Mouse (Mus musculus) hindbrain, embryonic 16.5 days (tissue): Measurements from ENCODE around the gene Daglb. TPM values are rescaled to one million over a fixed set of nuclear protein-coding genes. Genes with fewer than 3 reads are reported as not detected.

Source experiments
- ATAC-seq: fragments of 200-750 bp; cut with Nextera tagmentation; 2 replicates; pipeline ENCODE4 v1.8.0; 2017; ENCODE audit warnings: moderate TSS enrichment, moderate library complexity
- H3K27ac ChIP-seq: fragments of 300-500 bp; sonication (generic); 2 replicates; pipeline ENCODE4 v1.5.1; 2014; ENCODE audit warnings: low read depth, mild to moderate bottlenecking, control low read depth, low read length, moderate library complexity
- H3K27me3 ChIP-seq: fragments of 300-500 bp; sonication (generic); replicated peaks from 2 replicates; pipeline ENCODE4 v1.6.1; 2014; ENCODE audit warnings: low read length; ENCODE audit not compliant: control insufficient read depth, insufficient read depth
- H3K36me3 ChIP-seq: fragments of 300-500 bp; sonication (generic); 2 replicates; pipeline ENCODE4 v1.6.1; 2014; ENCODE audit warnings: mild to moderate bottlenecking, low read length, moderate library complexity, mixed read lengths; ENCODE audit not compliant: control insufficient read depth, insufficient read depth
- H3K4me1 ChIP-seq: fragments of 300-500 bp; sonication (generic); 2 replicates; pipeline ENCODE4 v1.6.1; 2014; ENCODE audit warnings: low read depth, low read length; ENCODE audit not compliant: control insufficient read depth, insufficient read depth
- H3K4me2 ChIP-seq: fragments of 300-500 bp; sonication (generic); 2 replicates; pipeline ENCODE4 v1.6.1; 2014; ENCODE audit warnings: mild to moderate bottlenecking, low read length, control low read depth, moderate library complexity
- H3K4me3 ChIP-seq: fragments of 300-500 bp; sonication (generic); 2 replicates; pipeline ENCODE4 v1.5.1; 2014; ENCODE audit warnings: mild to moderate bottlenecking, low read length, control low read depth, moderate library complexity
- H3K9ac ChIP-seq: fragments of 300-500 bp; sonication (generic); 2 replicates; pipeline ENCODE4 v1.6.1; 2014; ENCODE audit warnings: low read depth, mild to moderate bottlenecking, control low read depth, low read length, moderate library complexity
- H3K9me3 ChIP-seq: fragments of 300-500 bp; sonication (generic); 2 replicates; pipeline ENCODE4 v1.6.1; 2014; ENCODE audit warnings: mild to moderate bottlenecking, low read length, moderate library complexity; ENCODE audit not compliant: control insufficient read depth
- WGBS: fragments of 180-500 bp; shearing (Covaris S2); extraction: QIAGEN DNeasy Blood & Tissue Kit; methylation state at CpG from one replicate; pipeline ENCODE4 v1.1.7; 2014; 5-methylcytosine and 5-hydroxymethylcytosine counted together
- polyA plus RNA-seq: library from polyadenylated mRNA; unstranded; fragments of >200 nt; fragmentation: Nextera tagmentation; extraction: Ambion mirVana; gene quantifications from 2 replicates; pipeline ENCODE4 v1.2.1, GENCODE M21; 2015

Daglb gene
- polyA plus RNA-seq, 1 experiment from 2014 or later = 21.8 TPM

DNA sequence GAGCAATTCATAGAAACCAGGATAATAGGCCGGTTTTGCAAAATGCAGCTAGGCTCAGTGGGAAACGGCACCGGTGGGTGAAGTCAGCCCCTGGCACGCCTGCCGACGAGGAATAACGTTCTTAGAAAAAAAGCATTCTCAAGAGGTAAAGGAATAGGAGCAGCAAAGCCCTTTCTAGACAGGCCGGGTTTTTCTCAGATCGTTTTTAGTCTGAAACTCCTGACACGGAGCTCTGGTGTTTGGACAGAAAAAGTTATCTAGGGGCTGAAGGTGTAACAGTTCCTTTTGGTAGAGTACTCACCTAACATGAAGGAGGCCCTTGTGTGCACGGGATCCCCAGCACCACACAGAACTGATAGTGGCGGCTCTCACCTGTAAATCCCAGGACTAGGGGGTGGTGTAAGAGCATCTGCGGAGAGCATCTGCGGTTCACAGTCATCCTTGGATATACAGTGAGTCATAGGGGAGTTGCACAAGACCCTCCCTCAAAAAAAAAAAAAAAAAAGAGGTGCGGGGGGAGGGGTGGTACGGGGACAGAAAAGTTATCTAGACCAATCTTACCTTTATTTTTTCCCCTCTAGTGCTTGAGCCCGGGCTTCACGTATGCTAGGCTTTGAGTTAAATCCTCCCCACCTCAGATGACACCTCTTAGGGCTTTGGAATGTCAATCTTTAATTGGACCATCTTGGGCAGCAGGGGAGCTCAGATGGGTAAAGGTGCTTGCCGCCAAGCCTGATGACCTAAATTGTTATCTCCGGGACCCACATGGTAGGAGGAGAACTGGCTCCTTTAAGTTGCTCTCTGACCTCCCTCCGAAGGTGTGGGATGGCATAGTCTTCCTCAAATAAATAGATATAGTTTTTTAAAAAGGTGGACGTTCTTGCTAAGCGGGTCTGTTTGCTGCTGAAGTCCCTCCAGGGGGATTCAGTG lies 1.0 kb downstream of the Daglb start:
- H3K4me3 ChIP-seq = peak overlapping the region; percentile 85
- H3K36me3 ChIP-seq = peaks cover 8% of the 10 kb centered on the region; the same call in 1 of the 2 replicates
- 35% methylated on average over 22 of the region's 23 CpGs for WGBS
- H3K9me3 ChIP-seq = no peaks in the 10 kb centered on the region
- H3K27ac ChIP-seq = no peak overlapping the region
- peak overlapping the region; percentile 83 for H3K4me2 ChIP-seq
- H3K9ac ChIP-seq = peak overlapping the region; percentile 82
- H3K27me3 ChIP-seq = no peaks in the 10 kb centered on the region
- H3K4me1 ChIP-seq = peaks cover 15% of the 10 kb centered on the region
- ATAC-seq = no peak

DNA sequence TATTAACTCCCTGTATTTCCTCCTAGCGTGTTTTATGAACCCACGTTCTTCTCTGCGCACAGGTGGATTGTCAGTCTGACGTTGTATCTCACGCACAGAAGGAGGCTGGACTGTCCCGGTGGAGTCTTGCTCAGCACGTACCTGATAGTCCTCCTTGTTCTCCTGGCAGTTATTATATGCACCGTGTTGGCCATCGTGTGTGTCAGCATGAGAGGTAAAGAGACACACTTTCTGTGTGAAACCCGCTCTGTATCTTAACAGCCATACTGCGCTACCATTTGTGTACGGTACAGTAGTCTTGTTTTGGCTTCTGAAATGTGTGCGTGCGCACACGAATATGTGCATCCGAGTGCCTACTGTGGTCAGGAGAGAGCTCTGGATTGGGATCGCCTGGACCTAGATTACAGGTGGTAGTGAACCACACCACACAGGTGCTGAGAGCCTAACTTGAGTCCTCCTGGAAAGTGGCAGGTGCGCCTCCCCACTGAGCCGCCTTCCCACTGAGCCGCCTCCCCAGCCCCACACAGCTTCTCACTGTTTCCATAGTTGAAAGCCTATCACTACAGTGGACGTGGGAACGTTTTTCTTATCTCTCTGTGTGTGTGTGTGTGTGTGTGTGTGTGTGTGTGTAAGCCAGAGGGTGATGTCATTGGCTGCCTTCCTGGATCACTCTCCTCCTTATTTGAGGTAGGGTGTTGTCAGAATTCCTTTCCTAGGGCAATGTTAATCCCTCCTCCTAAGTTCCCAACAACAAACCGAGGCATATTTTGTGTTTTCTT lies 2.7 kb downstream of the Daglb start:
- Histone ChIP-seq H3K4me1 (peaks cover 15% of the 10 kb centered on the region), H3K4me3 (no peak overlapping the region), H3K36me3 (peaks cover 13% of the 10 kb centered on the region; the same call in 1 of the 2 replicates), H3K9me3 (no peaks in the 10 kb centered on the region), H3K27me3 (no peaks in the 10 kb centered on the region), H3K27ac (no peak overlapping the region), H3K9ac (no peak overlapping the region), H3K4me2 (no peak overlapping the region)
- 94% methylated on average over 23 of the region's 23 CpGs for WGBS
- no peak for ATAC-seq

DNA sequence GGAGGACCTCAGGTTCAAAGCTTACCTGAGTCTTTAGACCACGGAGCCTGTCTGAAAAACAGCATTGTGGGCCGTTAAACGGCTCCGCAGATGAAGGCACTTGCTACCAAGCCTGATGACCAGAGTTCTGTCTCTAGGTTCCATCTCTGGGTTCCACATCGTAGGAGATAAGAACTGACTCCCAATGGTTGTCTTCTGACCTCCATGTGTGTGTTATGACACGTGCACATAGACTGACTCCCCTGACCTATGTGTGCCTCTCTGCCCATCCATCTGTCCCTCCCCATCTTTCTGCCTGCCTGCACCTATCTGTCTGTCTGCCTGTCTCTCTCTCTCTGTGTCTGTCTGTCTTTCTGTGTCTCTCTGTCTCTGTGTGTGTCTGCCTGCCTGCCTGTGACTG lies 3.5 kb downstream of the Daglb start:
- peaks cover 13% of the 10 kb centered on the region; the same call in 1 of the 2 replicates for H3K36me3 ChIP-seq
- no peak overlapping the region for H3K9ac ChIP-seq
- no peak overlapping the region for H3K4me2 ChIP-seq
- H3K9me3 ChIP-seq = no peaks in the 10 kb centered on the region
- 92% methylated on average over 6 of the region's 6 CpGs for WGBS
- H3K4me3 ChIP-seq = no peak overlapping the region
- peaks cover 15% of the 10 kb centered on the region for H3K4me1 ChIP-seq
- H3K27ac ChIP-seq = no peak overlapping the region
- H3K27me3 ChIP-seq = no peaks in the 10 kb centered on the region
- ATAC-seq = no peak

DNA sequence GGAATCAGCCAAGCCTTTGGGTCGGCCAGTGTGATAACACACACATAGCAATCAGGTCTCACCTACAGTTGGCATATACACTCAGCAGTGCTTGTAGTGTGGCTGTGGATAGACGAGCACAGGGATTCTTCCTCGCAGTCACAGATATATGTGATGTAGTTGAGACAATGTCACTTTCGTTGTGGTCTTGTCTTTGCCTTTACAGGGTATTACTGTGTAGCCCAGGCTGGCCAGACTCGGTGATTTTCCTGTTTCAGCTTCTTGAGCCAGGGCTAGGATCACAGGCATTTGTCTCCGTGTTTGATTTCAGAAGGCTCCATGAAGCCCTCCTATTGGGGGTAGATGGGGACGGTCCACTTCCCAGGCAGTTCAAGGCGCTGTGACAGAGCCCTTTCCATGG lies 5.2 kb downstream of the Daglb start:
- ATAC-seq = no peak
- Histone ChIP-seq H3K36me3 (peaks cover 17% of the 10 kb centered on the region), H3K9me3 (no peaks in the 10 kb centered on the region)

DNA sequence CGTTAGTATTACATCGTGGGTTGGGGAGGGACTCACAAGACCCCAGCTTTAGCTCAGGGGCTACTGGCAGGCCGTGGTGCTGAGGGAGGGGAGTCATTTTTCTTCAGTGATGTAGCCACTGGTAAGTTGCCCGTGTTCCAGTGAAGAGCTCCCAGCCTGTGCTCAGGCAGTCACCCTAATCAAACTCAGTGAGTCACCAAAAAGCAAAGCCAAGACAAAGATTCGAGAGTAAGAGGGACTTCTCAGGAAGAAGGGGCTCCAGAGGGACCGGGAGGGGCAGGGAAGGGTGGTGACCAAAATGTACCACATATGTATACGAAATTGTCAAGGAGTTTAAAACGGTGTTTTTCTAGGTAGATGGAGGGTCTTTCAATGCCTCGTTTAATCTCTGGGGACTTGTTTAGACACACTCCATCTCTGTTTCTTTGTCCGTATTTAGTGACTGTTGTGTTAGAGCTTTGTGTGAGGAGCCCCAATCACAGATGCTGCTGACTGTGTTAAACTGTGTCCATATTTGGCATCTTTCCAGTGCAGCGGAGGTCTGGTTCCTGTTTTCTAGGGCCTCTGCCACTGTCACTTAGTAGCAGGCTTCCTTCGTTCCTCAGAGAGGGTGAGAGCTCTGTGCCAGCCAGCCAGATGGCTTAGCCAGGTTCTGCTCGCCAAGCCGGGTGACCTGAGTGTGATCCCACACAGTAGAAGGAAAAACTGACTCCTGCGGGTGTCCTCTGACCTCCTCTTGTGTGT lies 6.2 kb downstream of the Daglb start:
- Histone ChIP-seq H3K4me3 (no peak overlapping the region), H3K4me2 (no peak overlapping the region), H3K9ac (no peak overlapping the region), H3K36me3 (peaks cover 25% of the 10 kb centered on the region), H3K27ac (no peak overlapping the region), H3K4me1 (peaks cover 6% of the 10 kb centered on the region), H3K27me3 (no peaks in the 10 kb centered on the region), H3K9me3 (no peaks in the 10 kb centered on the region)
- 66% methylated on average over 15 of the region's 15 CpGs for WGBS
- no peak for ATAC-seq

More for the DNA sequence above, 5.2 kb downstream of the Daglb start:
- H3K9ac ChIP-seq = no peak overlapping the region
- H3K27ac ChIP-seq = no peak overlapping the region
- no peak overlapping the region for H3K4me2 ChIP-seq
- H3K27me3 ChIP-seq = no peaks in the 10 kb centered on the region
- 94% methylated on average over 8 of the region's 8 CpGs for WGBS
- H3K4me1 ChIP-seq = peaks cover 10% of the 10 kb centered on the region
- no peak overlapping the region for H3K4me3 ChIP-seq

DNA sequence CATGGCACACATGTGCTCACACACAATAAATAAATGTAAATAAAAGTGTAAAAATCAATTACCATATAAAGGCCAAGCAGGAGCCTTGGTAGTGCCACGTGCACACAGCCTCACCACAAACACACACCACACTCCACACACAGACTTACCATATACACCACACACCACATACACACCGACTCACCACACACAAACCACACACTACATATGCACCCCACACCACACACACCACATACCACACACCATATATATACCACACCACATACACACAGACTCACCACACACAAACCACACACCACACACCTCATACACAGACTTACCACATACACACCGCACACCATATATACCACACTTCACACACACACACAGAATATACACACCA lies 6.8 kb downstream of the Daglb start:
- WGBS = 88% methylated on average over 3 of the region's 3 CpGs
- Histone ChIP-seq H3K4me1 (0 out of 2 replicates have a peak, but pooled peaks cover 2% of the 10 kb centered on the region), H3K36me3 (peaks cover 30% of the 10 kb centered on the region), H3K9me3 (no peaks in the 10 kb centered on the region), H3K4me3 (no peak overlapping the region), H3K27ac (no peak overlapping the region), H3K9ac (no peak overlapping the region), H3K4me2 (no peak overlapping the region), H3K27me3 (no peaks in the 10 kb centered on the region)
- ATAC-seq = no peak

DNA sequence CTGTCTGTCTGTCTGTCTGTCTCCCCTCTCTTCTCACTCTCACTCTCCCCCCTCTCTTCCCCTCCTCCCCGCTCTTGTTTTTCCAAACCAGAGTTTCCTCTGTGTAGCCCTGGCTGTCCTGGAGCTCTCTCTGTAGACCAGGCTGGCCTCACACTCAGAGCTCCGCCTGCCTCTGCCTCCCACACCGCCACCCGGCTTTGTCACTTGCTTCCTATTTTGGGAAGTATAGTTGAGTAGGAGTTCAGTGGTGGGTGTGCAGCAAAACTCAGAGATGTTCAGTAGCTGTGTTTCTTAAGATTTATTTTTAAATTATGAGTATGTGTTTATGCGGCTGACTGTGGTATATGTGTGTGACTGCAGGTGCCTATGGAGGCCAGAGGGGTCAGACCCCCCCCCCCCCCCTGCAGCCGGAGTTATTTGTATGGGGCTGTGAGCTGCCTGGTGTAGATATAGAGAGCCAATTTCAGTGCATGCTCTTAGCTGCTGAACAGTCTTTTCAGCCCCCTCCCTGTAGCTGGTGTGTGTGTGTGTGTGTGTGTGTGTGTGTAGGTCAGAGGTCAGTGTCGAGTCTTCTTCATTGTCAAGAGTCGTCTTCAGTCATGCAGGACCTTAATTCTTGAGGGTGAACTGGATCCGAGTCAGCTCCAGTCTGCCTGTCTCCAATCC lies 7.7 kb downstream of the Daglb start:
- Histone ChIP-seq H3K36me3 (peaks cover 29% of the 10 kb centered on the region), H3K9ac (no peak overlapping the region), H3K4me1 (no peaks in the 10 kb centered on the region), H3K9me3 (no peaks in the 10 kb centered on the region), H3K27ac (no peak overlapping the region), H3K4me3 (no peak overlapping the region), H3K27me3 (no peaks in the 10 kb centered on the region), H3K4me2 (no peak overlapping the region)
- ATAC-seq = no peak
- WGBS = 89% methylated on average over 9 of the region's 9 CpGs

DNA sequence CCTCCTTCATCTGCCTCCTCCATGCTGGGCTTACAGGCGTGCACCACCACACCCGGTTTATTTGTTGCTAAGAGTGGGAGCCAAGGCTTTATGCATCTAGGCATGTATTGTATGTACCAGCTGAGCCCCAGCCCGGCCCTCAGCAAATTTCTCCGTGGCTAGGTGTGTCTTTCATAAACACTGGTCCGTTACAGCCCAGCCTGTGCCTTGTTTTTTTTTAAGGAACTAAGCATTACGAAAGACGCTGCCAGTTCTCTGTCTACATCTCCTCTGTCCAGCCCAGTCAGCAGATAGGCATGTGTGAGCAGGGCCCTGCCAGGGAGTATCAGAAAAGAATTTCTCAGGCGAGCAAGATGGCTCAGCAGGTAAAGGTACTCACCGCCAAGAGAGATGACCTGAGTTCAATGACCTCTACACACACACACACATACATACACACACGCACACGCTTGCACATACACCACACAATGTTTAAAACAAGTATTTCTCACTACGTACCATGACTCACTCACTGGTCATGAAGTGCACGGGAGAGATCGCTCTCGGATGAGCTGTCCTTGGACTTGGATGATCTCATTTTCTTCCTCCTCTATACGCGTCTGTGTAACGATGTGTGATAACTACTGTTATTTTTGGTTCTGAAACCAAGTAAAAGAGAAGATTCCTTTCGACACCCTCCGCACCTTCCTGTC lies 10.9 kb downstream of the Daglb start:
- H3K27me3 ChIP-seq = no peaks in the 10 kb centered on the region
- H3K36me3 ChIP-seq = peaks cover 33% of the 10 kb centered on the region
- no peak overlapping the region for H3K4me2 ChIP-seq
- WGBS = 92% methylated on average over 20 of the region's 20 CpGs
- no peak for ATAC-seq
- no peak overlapping the region for H3K4me3 ChIP-seq
- no peak overlapping the region for H3K27ac ChIP-seq
- no peaks in the 10 kb centered on the region for H3K4me1 ChIP-seq
- H3K9me3 ChIP-seq = no peaks in the 10 kb centered on the region
- H3K9ac ChIP-seq = no peak overlapping the region
